Mouse (Mus musculus) megakaryocyte, embryonic 14.5 days (primary cell): ENCODE data around the gene Hoxa7.

Experiments
- FLI1 ChIP-seq: IDR thresholded peaks from 2 replicates; pipeline ENCODE4 v1.6.1; 2012; ENCODE audit warnings: low read length, inconsistent platforms, mixed read lengths
- GATA1 ChIP-seq: IDR thresholded peaks from 3 replicates; pipeline ENCODE4 v1.6.1; 2012; ENCODE audit warnings: mixed read lengths, low read length, inconsistent platforms, borderline replicate concordance

GRCm38 (mm10) chr6:52246916-52247315 lies 25.3 kb upstream of the Hoxa7 start:
- no peak for TF ChIP-seq GATA1
- no peak for TF ChIP-seq FLI1
